Mouse (Mus musculus) monocyte, adult 5-6 weeks (primary cell): ENCODE measurements around the gene Snx32. TPM values are rescaled to one million over a fixed set of nuclear protein-coding genes. Genes with fewer than 3 reads are reported as not detected.

ENCODE experiments used
- ATAC-seq: fragments of 153-309, 156-312 bp; replicated peaks from 2 replicates; pipeline ENCODE4 v1.8.0; 2017; ENCODE audit warnings: mild to moderate bottlenecking; ENCODE audit not compliant: low TSS enrichment, insufficient number of reproducible peaks, severe bottlenecking, poor library complexity, low FRiP score
- total RNA-seq: library from RNA; stranded (forward); fragments of 200-1000, 200-491, 200-594 nt; gene quantifications from 3 replicates; pipeline ENCODE4 v1.2.3, GENCODE M21; 2017

Gene Snx32
- total RNA-seq, 1 experiment from 2014 or later: 2.4 TPM

DNA sequence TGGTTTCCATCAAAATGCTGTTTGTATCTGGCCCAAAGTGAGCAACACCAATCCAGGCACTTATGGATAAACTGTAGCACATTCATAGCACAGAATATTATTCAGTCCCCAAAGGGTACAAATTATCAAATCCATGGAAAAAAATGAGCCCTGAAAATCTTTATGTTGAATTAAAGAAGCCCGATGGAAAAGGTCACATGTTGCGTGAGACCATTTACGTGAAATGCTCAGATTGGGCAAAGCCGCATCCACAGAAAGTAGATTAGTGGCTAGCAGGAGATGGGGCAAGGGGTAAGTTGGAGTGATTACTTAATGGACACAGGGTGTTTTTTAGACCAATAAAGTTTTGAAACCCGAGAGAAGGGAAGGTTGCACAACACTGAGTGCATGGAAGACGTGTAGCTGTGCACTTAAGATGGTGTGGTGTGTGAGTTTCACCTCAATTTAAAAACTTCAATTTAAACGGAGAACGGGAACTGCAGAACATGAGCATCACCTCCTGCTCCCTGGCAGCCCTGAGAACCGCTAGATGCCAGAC is 65.9 kb downstream of the Snx32 start:
- ATAC-seq: peak; percentile 36; the same call in 1 of the 2 replicates

Other genes starting within 250 kb of the Snx32 start
- gene Pacs1, start 237.4 kb downstream of the Snx32 start, total RNA-seq: 11.1 to 32.0 TPM (median 19.2 TPM) in 3 replicates
- 229 to 250 TPM (median 247 TPM) in 3 replicates for gene Sf3b2, start 215.1 kb downstream of the Snx32 start, total RNA-seq
- not detected in 3 replicates for gene Gal3st3, start 212.2 kb downstream of the Snx32 start, total RNA-seq
- gene Catsper1, start 174.8 kb downstream of the Snx32 start, total RNA-seq: not detected in 3 replicates
- 1.1 TPM in 1 of 3 replicates, not detected in the others for gene Cst6, start 161.0 kb downstream of the Snx32 start, total RNA-seq
- 29.9 to 38.8 TPM (median 33.8 TPM) in 3 replicates for gene Eif1ad, start 143.8 kb downstream of the Snx32 start, total RNA-seq
- gene Banf1, start 143.4 kb downstream of the Snx32 start, total RNA-seq: 9.9 to 29.1 TPM (median 22.3 TPM) in 3 replicates
- gene Sart1, start 121.8 kb downstream of the Snx32 start, total RNA-seq: 133 to 142 TPM (median 133 TPM) in 3 replicates
- gene Tsga10ip, start 108.0 kb downstream of the Snx32 start, total RNA-seq: not detected in 3 replicates
- gene Drap1, start 85.6 kb downstream of the Snx32 start, total RNA-seq: 111 to 135 TPM (median 121 TPM) in 3 replicates
- 10.6 to 20.5 TPM (median 14.0 TPM) in 3 replicates for gene AI837181, start 85.4 kb downstream of the Snx32 start, total RNA-seq
- 0.49 to 2.6 TPM (median 2.0 TPM) in 3 replicates for gene Fosl1, start 63.0 kb downstream of the Snx32 start, total RNA-seq
- 1.2 to 4.1 TPM (median 3.8 TPM) in 3 replicates for gene Ccdc85b, start 52.6 kb downstream of the Snx32 start, total RNA-seq
- 71.3 to 104 TPM (median 95.3 TPM) in 3 replicates for gene Fibp, start 49.9 kb downstream of the Snx32 start, total RNA-seq
- gene Ctsw, start 42.0 kb downstream of the Snx32 start, total RNA-seq: 113 to 416 TPM (median 150 TPM) in 3 replicates
- gene Efemp2, start 36.6 kb downstream of the Snx32 start, total RNA-seq: 2.0 to 5.9 TPM in 2 of 3 replicates, not detected in the other
- gene Mus81, start 22.1 kb downstream of the Snx32 start, total RNA-seq: 8.7 to 20.2 TPM (median 11.6 TPM) in 3 replicates
- 931 to 1,266 TPM (median 1,127 TPM) in 3 replicates for gene Cfl1, start 20.1 kb downstream of the Snx32 start, total RNA-seq
- 0.29 TPM in 1 of 3 replicates, not detected in the others for gene 1700020D05Rik, start 6.8 kb downstream of the Snx32 start, total RNA-seq
- gene Ovol1, start 50.1 kb upstream of the Snx32 start, total RNA-seq: not detected in 3 replicates
- gene Ap5b1, start 57.5 kb upstream of the Snx32 start, total RNA-seq: 13.2 to 18.0 TPM (median 16.1 TPM) in 3 replicates
- 71.5 to 138 TPM (median 136 TPM) in 3 replicates for gene Rnaseh2c, start 91.3 kb upstream of the Snx32 start, total RNA-seq
- 65.5 to 109 TPM (median 99.2 TPM) in 3 replicates for gene Kat5, start 99.7 kb upstream of the Snx32 start, total RNA-seq
- 58.6 to 89.7 TPM (median 73.2 TPM) in 3 replicates for gene Rela, start 126.9 kb upstream of the Snx32 start, total RNA-seq
- 83.5 to 149 TPM (median 83.8 TPM) in 3 replicates for gene Sipa1, start 153.2 kb upstream of the Snx32 start, total RNA-seq
- 41.8 to 57.5 TPM (median 46.8 TPM) in 3 replicates for gene Map3k11, start 178.2 kb upstream of the Snx32 start, total RNA-seq
- gene Pcnx3, start 178.4 kb upstream of the Snx32 start, total RNA-seq: 13.3 to 41.9 TPM (median 22.3 TPM) in 3 replicates
- gene Kcnk7, start 193.8 kb upstream of the Snx32 start, total RNA-seq: 1.3 TPM in 2 of 3 replicates, not detected in the other
- 141 to 192 TPM (median 174 TPM) in 3 replicates for gene Ehbp1l1, start 215.8 kb upstream of the Snx32 start, total RNA-seq
- gene Fam89b, start 219.1 kb upstream of the Snx32 start, total RNA-seq: 33.1 to 54.4 TPM (median 45.1 TPM) in 3 replicates
- 1.2 to 9.7 TPM (median 2.2 TPM) in 3 replicates for gene Ltbp3, start 230.4 kb upstream of the Snx32 start, total RNA-seq